ENCODE assay signal across 10 mouse cellular contexts in the genomic region with DNA sequence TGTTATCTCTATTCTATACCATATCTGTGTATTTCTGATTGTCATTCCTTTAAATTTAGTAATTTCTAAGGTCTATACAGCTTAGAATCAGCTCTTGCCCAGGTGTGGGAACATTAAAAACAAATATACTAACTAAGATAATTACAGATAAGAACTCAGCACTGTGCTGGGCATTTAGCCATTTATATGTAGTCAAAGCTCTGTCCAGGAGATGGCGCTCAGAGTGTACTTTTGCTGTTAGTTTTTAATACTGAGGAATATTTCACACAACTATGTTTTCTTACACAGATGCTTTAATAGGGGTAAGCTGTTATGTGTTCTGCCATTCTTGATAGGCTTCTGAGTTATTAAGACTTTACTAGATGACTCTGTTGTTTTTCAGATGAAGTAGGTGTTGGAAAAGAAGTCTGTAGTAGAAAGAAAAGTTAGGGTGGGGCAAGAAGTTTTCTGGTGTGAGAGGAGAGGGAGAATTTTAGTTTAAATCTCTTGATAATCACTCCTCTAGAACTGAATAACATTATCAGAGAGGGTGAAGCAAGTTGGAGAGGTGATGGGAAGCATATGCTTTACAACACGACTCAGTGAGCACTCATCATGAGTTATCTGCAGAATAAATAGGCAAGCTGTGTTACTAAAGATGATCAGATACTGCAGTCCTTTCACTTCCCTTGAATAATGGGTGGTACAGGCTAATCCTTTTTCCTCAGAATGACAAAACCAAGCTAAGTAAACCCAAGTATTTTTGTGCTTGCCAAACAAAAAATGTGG.
A peak's percentile ranks its signal among the peaks of the same experiment; 100 is the strongest.
DNase-seq lines count a peak whose midpoint lies in the region; ATAC-seq lines count a peak whose summit lies in the region.
"Had no signal": no experiment of that assay in that cellular context is flagged by ENCODE, and none has a peak within 500 bp of the region (broad histone marks: within the 10 kb centered on the region; RNA-seq: fewer than 3 reads in every experiment).

No protein-coding gene starts in this region.

- no peak overlapping the region for H3K9ac ChIP-seq in hindbrain, embryonic 15.5 days
- H3K9ac ChIP-seq: heart, embryonic 15.5 days had no signal

- 32% methylated on average over 2 of the region's 2 CpGs for WGBS in hindbrain, embryonic 15.5 days

- no peaks in the 10 kb centered on the region for H3K9me3 ChIP-seq in hindbrain, embryonic 15.5 days
- H3K9me3 ChIP-seq: G1E; heart, embryonic 15.5 days had no signal

- H3K27me3 ChIP-seq in hindbrain, embryonic 15.5 days, result no peaks in the 10 kb centered on the region
- H3K27me3 ChIP-seq: heart, embryonic 15.5 days had no signal

- ATAC-seq in cerebellum, adult (ENCODE audit: insufficient number of reproducible peaks, low FRiP score, low TSS enrichment), result no peak; the same call in 1 of the 2 replicates
- ATAC-seq in hindbrain, embryonic 15.5 days (ENCODE audit: low FRiP score, low read depth), result 0 out of 2 replicates have a peak, but pooled peaks have one; percentile 38

- H3K4me3 ChIP-seq in hindbrain, embryonic 15.5 days, result no peak overlapping the region
- H3K4me3 ChIP-seq: heart, embryonic 15.5 days had no signal

- DNase-seq in cerebellum, postnatal 10 days, result peak; percentile 60 to 74
- peak; percentile 53 for DNase-seq in 3T3-L1 (ENCODE audit: low read depth, low spot score)
- DNase-seq in cerebellum, postnatal 14 days, result peak; percentile 58 to 62
- peak; percentile 47 for DNase-seq in mesoderm, embryonic 11.5 days (ENCODE audit: low read depth, low spot score)
- no peak for DNase-seq in thymus, postnatal 4 days
- DNase-seq in lung, postnatal 10 days, result no peak

- no peaks in the 10 kb centered on the region for H3K36me3 ChIP-seq in hindbrain, embryonic 15.5 days
- H3K36me3 ChIP-seq: G1E; heart, embryonic 15.5 days had no signal

- no peak overlapping the region for H3K4me2 ChIP-seq in hindbrain, embryonic 15.5 days
- H3K4me2 ChIP-seq: heart, embryonic 15.5 days had no signal

- no peak overlapping the region for H3K27ac ChIP-seq in hindbrain, embryonic 15.5 days (replicated peaks)
- H3K27ac ChIP-seq: heart, embryonic 15.5 days had no signal

- H3K4me1 ChIP-seq in hindbrain, embryonic 15.5 days (replicated peaks), result no peaks in the 10 kb centered on the region
- H3K4me1 ChIP-seq: heart, embryonic 15.5 days had no signal

Comparison
In these comparisons a context has a peak if more than half of its experiments do, and no peak if none do; other contexts are left out.
1. DNase-seq: peak in cerebellum, postnatal 10 days (2 of 2), 3T3-L1 (single experiment), cerebellum, postnatal 14 days (2 of 2) and mesoderm, embryonic 11.5 days (single experiment); none in thymus, postnatal 4 days (single experiment) and lung, postnatal 10 days (single experiment).